Mouse (Mus musculus) monocyte, adult 5-6 weeks (primary cell): ENCODE measurements around the gene C1qtnf12. TPM values are rescaled to one million over a fixed set of nuclear protein-coding genes. Genes with fewer than 3 reads are reported as not detected.

Source experiments
- ATAC-seq: fragments of 153-309, 156-312 bp; replicated peaks from 2 replicates; pipeline ENCODE4 v1.8.0; 2017; ENCODE audit warnings: mild to moderate bottlenecking; ENCODE audit not compliant: low TSS enrichment, insufficient number of reproducible peaks, severe bottlenecking, poor library complexity, low FRiP score
- total RNA-seq: library from RNA; stranded (forward); fragments of 200-1000, 200-491, 200-594 nt; gene quantifications from 3 replicates; pipeline ENCODE4 v1.2.3, GENCODE M21; 2017

C1qtnf12 gene
- 0.85 to 1.4 TPM in 2 of 3 replicates, not detected in the other for total RNA-seq

- ATAC-seq = no peak
Observed at GRCm38 (mm10) chr4:155962167-155962971, at the start of gene C1qtnf12. Gene C1qtnf12, plus strand, starts transcription at chr4:155962318.

- no peak for ATAC-seq
Observed at GRCm38 (mm10) chr4:155932031-155932430, 30.1 kb upstream of the C1qtnf12 start.

DNA sequence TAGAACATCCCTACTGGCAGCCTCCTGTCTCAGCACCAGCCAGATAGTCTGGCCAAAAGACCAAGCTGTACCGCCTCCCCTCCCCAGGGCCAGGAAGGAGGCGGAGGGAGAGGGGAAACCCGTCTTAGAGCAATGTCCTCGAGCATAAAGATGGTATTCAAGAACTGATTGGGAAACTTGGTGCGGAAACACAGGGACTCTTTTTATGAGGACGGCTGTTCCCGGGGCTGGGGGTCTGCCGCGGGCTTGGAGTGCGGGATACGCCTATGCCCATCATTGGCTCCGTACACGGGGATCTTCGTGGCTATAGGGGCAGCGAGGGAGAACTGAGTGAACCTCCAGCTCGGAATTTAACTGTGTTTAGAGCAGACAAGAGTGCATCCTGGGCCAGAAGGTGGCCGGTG lies 19.1 kb upstream of the C1qtnf12 start:
- 0 out of 2 replicates have a peak, but pooled peaks have one; percentile 1 for ATAC-seq

GRCm38 (mm10) chr4:155943534-155944249 lies 18.4 kb upstream of the C1qtnf12 start, which contains the start of gene Ube2j2:
Gene Ube2j2, plus strand, starts transcription at chr4:155943831.
- ATAC-seq = peak; percentile 89

DNA sequence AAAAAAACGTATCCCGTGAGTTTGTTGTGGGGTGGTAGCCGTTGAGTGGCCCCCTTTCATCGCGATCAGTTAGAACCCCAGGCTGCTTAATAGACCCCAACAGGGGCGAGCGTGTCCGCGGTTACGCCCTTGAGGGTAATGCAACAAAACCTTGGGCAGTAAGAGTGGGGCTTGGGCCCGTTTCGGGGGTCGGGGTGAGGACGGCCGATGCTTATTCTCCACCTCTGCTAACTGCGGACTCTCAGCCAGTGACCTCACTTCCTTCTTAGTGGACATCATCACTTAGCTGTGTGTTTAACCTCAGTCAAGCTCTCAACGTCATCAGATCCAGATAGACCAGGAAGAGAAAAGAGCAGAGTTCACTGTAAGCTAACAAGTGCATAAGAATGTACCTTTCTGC lies 17.8 kb upstream of the C1qtnf12 start:
- ATAC-seq = peak; percentile 48; the same call in 1 of the 2 replicates

DNA sequence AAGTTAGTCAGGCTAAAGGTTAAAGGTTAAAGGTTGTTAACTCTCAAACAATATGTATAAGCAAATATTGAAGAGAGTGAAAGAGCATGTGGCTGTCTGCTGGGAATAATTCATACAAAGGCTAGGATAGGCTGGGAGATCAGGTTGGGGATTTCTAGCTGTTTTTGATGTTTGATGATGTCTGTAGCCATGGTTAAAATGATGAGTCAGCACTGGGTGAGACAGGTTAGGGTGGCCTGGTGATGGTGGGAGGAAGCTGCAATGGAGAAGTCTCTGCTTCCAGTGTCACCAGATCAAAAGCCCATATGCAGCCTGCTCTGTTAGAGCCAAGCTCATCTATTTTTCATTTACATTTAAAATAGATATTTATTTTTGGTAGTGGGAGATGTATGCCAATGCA lies 15.0 kb upstream of the C1qtnf12 start:
- no peak for ATAC-seq

- no peak for ATAC-seq
Observed at GRCm38 (mm10) chr4:155955491-155955890, 6.6 kb upstream of the C1qtnf12 start.

- peak; percentile 69 for ATAC-seq
Observed at GRCm38 (mm10) chr4:155959275-155959674, 2.8 kb upstream of the C1qtnf12 start.

- no peak for ATAC-seq
Observed at GRCm38 (mm10) chr4:155963106-155963505, 988 bp downstream of the C1qtnf12 start.

DNA sequence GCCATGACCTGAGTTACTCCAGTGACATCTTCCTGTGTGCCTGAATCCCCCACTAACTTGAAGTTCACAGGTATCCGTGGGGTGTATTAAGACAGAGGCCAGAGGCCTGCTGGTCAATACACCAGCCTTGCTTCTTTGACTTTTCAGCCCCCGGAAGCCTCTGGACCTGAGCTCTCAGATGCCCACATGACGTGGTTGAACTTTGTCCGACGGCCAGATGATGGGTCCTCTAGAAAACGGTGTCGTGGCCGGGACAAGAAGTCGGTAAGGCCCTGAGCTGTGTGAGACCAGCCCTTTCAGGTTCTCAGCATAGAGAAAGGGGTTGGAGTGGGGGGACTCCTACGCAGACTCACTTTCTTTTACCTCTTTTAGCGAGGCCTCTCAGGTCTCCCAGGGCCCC lies 2.3 kb downstream of the C1qtnf12 start:
- no peak for ATAC-seq

- no peak for ATAC-seq
Observed at GRCm38 (mm10) chr4:155969043-155969653, 7.0 kb downstream of the C1qtnf12 start.

GRCm38 (mm10) chr4:155970286-155970685 lies 8.2 kb downstream of the C1qtnf12 start:
- ATAC-seq = no peak

GRCm38 (mm10) chr4:155972651-155973050 lies 10.5 kb downstream of the C1qtnf12 start:
- ATAC-seq = no peak

GRCm38 (mm10) chr4:155973239-155973638 lies 11.1 kb downstream of the C1qtnf12 start:
- ATAC-seq = no peak

DNA sequence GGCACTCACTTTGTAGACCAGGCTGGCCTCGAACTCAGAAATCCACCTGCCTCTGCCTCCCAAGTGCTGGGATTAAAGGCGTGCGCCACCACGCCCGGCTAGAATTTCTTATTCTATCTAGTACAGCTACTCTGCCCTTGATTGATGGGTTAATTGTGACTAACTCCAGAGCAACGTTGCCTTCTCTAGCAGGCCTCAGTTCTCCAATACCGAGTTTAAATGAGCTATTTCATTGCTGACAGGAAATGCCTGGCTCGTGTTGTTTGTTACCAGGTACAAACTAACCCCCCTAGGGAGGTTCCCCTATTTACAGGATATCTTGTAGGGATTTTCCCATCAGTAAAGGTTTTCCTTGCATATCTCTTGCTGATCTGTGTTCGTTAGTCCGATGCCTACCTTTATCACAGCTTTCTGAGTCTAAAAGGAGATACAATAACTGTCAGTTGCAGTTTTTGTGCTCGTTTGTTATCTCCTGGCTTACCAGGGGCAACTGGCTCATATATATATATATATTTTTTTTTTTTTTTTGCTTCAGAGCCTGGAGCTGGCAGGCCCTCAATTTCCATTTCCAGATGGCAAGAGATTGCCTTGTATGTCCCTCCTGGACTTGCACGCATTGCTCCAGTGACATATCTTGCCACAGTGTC lies 19.4 kb downstream of the C1qtnf12 start:
- no peak for ATAC-seq

DNA sequence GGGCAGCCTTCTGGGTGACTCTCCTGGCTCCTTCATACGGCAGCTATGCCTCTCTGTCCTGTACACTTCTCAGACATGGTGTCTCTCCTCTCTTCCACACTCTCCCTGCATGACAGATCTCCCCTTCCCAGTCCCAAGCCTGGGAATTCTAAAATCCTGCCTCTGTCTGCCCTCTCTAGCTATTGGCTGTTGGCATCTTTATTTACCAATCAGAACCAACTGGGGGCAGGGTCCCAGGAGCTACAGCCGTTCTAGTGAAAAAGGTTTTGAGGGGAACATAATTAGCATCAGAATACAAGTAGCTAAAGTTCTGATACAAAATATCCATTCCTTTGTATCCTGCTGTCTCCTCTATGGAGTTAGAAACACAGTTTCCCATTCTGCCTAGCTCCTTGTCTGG lies 21.7 kb downstream of the C1qtnf12 start:
- no peak for ATAC-seq

DNA sequence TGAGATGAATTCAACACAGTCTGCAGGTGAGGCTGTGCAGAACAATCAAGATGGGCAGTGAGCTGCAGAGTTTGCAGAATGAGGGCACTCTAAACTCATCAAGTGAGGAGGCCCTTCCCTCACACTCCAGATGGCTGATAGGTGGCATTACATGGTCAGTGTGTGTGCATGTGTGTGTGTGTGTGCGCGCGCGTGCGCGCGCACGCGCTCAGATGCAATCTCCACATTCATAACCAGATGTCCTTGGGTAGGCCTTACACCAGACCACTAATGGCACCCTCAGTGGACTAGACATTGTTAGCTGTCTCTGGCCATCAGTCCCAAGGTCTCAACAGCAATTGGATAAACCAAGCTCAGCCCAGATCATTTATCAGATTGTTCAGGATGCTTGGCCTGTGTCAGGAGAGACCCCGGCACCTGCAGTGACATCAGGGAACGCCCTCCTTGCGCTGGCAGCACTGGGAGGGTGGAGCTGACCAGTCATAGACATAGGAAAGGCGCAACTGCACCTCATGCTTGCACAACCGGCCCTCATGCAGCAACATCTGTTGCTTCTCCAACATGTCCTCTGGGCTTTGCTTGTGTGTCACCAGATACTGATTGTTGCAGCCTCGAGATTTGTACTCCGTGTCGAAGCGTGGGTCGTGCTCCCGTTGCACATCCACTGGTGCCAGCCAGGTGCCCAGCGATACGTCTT lies 29.2 kb downstream of the C1qtnf12 start:
- ATAC-seq = no peak

DNA sequence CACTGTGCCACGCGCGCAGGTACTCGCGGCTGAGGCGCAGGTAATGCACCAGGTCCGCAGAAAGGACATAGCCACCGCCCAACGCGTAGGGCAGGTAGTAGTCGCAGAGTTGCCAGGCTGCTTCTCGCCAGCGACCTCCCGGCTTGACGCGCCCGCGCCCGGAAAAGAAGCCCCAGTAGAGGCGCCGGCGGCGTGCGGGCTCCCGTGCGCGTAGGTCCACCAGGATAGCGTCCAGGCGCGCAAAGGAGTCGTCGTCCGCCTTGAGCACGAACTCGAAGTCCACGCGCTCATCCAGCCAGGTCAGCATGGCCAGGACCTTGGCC lies 29.8 kb downstream of the C1qtnf12 start:
- ATAC-seq = no peak
